Mouse (Mus musculus) erythroid progenitor cell, adult 5-6 weeks (primary cell): Measurements from ENCODE around the gene Gm572. TPM values are rescaled to one million over a fixed set of nuclear protein-coding genes. Genes with fewer than 3 reads are reported as not detected.

ENCODE experiments used
- ATAC-seq: replicated peaks from 2 replicates; pipeline ENCODE4 v1.8.0; 2016; ENCODE audit warnings: moderate number of reproducible peaks, mild to moderate bottlenecking, moderate TSS enrichment, inconsistent platforms; ENCODE audit not compliant: poor library complexity, low FRiP score, severe bottlenecking
- total RNA-seq, 2 experiments: library from RNA; stranded (forward) in 1 of 2; stranded (reverse) in 1 of 2; fragments of 150-400 nt in 1 of 2; fragments of 186-747, 209-891 nt in 1 of 2; gene quantifications; 2 replicates each; pipeline versions ENCODE4 v1.2.3 to v1.2.4; 2015 to 2017; ENCODE audit warnings: low replicate concordance in 2 of 2

Gene Gm572
- total RNA-seq (2015; ENCODE audit: low replicate concordance) (not detected in 2 replicates), total RNA-seq (2017; ENCODE audit: low replicate concordance) (not detected in 2 replicates)

- ATAC-seq: peak; percentile 43; the same call in 1 of the 2 replicates
Observed at GRCm38 (mm10) chr4:148643291-148644156, at the start of gene Gm572. TSS of gene Gm572 (plus strand) at chr4:148643317.

DNA sequence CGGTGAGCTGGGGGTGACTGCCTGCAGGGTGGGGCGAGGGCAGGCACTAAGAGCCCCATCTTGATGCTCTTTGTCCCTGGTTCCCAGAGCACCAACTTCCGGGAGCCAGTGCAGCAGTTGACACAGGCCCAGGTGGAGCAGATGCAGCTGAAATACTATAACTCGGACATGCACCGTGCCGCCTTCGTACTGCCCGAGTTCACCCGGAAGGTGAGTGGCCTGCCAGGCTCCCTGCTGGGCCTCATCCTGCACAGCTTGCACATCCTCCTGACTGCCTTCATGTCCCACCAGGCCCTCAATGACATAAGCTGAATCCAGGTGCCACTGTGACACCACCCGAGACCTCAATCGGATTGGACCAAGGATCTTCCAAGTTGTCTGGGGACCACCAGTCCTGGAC is 49.1 kb upstream of the Gm572 start:
- ATAC-seq: no peak

DNA sequence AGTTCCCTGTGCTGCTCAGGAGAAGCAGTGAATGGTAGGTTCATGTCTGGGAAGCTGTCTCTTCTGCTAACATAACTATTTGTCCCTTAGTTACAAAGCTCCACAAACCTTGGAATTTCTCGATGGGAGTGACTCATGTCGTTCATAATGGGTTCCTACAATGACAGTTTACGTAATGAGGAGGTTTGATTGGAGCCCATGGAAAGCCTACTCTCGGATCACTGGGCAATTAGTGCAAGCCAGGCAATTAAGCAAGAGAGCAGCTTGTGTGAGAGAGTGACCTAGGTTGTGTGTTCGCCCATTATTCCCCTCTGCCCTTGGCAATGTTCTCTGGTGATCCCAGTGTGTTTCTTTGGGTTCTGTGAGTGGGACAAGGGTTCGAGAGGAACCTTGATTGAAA is 47.2 kb upstream of the Gm572 start:
- ATAC-seq: no peak

- no peak for ATAC-seq
Observed at GRCm38 (mm10) chr4:148596731-148597130, 46.4 kb upstream of the Gm572 start.

GRCm38 (mm10) chr4:148598826-148599225 is 44.3 kb upstream of the Gm572 start:
- no peak for ATAC-seq

DNA sequence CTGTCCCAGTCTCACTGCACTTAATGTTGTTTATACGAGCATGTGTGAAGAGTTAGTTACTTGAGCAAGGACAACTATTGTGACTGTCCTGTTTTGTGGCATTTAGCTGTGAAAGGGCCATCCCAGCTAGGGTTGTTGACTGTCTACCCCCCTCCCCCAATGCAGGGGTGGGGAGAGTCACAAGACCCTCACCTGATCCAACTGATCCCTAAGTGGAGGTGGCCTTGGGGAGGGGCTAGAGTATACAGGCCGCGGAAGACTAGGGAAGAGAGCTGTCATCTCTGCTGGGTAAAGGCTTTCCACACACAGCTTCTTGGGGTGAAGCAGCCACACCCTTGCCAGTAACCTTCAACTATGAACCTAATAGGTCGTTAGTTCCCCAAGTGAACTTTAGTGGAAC is 42.8 kb upstream of the Gm572 start:
- ATAC-seq: no peak

GRCm38 (mm10) chr4:148601871-148602270 is 41.2 kb upstream of the Gm572 start:
- no peak for ATAC-seq

DNA sequence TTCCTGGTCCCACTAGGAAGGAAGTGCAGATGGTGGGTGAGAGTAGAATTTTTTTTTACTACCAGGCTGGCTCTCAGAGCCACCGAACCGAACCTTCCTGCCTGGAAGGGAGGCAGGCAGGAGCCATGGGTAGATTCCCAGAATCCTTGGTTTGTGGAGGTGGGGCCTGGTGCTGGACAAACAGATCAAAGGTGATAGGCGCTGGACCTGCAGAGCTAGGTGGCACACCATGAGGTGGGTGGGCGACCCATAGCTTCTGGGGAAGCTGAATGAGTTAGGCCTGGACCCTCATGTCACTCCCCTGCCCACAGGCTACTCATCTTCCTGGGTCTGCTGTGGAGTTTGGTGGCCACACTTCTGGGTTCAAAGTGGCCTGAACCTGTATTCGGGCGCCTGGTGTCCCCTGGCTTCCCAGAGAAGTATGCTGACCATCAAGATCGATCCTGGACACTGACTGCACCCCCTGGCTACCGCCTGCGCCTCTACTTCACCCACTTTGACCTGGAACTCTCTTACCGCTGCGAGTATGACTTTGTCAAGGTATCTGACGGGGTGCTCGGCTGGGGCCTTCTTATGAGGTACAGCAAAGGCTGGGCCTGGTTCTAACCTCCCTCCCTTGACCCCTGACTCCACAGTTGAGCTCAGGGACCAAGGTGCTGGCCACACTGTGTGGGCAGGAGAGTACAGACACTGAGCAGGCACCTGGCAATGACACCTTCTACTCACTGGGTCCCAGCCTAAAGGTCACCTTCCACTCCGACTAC is 40.6 kb upstream of the Gm572 start, which contains the start of gene Masp2:
Masp2 (plus strand) TSS at position 198 of the 764 bp plus-strand sequence.
- ATAC-seq: no peak

- no peak for ATAC-seq
Observed at GRCm38 (mm10) chr4:148603376-148604139, 39.6 kb upstream of the Gm572 start.

- no peak for ATAC-seq
Observed at GRCm38 (mm10) chr4:148604141-148604540, 39.0 kb upstream of the Gm572 start.

- peak; percentile 78 for ATAC-seq
Observed at GRCm38 (mm10) chr4:148604541-148605165, 38.5 kb upstream of the Gm572 start.

DNA sequence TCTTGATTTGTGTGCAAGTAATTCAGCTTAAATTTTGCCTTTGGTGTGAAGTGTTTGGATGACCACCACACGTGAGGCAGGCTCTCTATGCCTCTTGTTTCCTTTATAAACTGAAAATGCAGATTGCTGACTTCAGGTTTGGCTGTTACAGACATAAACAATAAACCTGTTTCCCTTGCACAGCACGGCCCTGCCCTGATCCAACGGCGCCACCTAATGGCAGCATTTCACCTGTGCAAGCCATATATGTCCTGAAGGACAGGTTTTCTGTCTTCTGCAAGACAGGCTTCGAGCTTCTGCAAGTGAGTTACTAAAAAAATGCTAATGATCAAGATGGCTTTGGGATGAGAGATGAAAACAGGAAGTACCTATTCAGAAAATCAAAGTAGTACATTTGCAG is 35.4 kb upstream of the Gm572 start:
- ATAC-seq: no peak

GRCm38 (mm10) chr4:148609805-148610204 is 33.3 kb upstream of the Gm572 start:
- ATAC-seq: no peak

DNA sequence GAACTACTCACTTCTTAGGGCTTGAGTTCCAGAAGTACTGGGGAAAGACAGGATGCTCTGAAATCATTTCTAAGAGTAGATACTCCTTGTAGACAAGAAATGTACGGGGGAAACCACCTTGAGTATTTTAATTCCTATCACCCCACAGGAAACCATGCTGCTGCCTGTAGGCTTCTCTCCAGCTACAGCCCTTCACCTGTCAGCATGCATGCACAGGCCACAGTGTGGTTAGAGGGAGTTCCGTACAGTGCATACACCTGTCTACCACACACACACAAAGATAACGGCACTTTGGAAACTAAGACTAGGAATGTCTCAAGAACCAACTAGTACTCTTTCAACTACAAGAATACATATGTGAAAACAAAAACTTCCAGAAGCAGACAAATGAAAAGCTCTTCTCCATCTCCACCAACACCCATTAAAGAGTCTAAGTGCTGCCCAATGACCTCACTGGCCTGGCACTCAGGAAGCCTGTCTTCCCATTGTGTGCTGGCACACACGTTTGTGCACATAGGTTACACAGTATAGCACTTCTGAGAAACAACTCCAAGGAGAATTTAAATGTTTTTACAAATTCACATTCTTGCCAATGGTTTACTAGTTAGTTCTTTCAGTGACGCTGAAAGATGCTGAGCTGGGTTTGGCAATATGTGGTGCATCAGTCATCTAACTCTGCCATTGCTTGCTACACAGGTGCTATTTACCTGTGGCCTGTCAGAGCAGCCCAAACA is 32.3 kb upstream of the Gm572 start:
- ATAC-seq: no peak

- ATAC-seq: no peak
Observed at GRCm38 (mm10) chr4:148612557-148612956, 30.6 kb upstream of the Gm572 start.

DNA sequence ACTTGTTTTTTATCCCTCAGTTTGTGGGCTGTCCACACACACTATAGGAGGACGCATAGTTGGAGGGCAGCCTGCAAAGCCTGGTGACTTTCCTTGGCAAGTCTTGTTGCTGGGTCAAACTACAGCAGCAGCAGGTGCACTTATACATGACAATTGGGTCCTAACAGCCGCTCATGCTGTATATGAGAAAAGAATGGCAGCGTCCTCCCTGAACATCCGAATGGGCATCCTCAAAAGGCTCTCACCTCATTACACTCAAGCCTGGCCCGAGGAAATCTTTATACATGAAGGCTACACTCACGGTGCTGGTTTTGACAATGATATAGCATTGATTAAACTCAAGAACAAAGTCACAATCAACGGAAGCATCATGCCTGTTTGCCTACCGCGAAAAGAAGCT is 29.4 kb upstream of the Gm572 start:
- no peak for ATAC-seq

- no peak for ATAC-seq
Observed at GRCm38 (mm10) chr4:148619805-148620204, 23.3 kb upstream of the Gm572 start.

GRCm38 (mm10) chr4:148620718-148621117 is 22.4 kb upstream of the Gm572 start:
- no peak for ATAC-seq

DNA sequence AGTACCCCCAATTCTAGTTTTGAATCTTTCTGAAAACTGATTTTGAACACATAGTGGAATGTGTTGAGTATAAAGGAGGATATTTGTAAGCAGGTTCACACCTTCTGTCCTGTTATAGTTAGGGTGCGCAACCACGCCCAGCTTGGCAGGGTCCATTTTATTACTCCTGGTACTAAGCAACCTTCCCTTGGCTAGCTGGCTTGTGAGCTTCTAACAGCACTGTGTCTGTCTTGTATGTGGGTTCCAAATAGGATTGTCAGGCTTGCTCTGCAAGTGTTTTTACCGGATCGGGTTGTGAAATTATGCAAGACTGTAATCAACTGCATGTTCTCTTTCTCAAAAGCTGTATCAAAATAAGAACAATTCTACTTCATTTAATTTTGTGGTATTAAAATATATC is 20.6 kb upstream of the Gm572 start:
- ATAC-seq: no peak
